Mouse (Mus musculus) liver, adult (tissue): ENCODE results near the gene Trim52.

Experiments
- GATA4 ChIP-seq: IDR thresholded peaks from 2 replicates; pipeline ENCODE4 v1.6.1; 2014; ENCODE audit warnings: mild to moderate bottlenecking, low read length; ENCODE audit not compliant: insufficient replicate concordance

Gene Trim52

GRCm38 (mm10) chr14:106179728-106180125 lies 73.7 kb downstream of the Trim52 start:
- no peak for TF ChIP-seq GATA4

GRCm38 (mm10) chr14:106180616-106181015 lies 74.6 kb downstream of the Trim52 start:
- no peak for TF ChIP-seq GATA4

- TF ChIP-seq GATA4: no peak
Measured at GRCm38 (mm10) chr14:106183985-106184384, 78.0 kb downstream of the Trim52 start.
